Mouse (Mus musculus): Measurements from ENCODE around the gene Cacna1d.

DNA sequence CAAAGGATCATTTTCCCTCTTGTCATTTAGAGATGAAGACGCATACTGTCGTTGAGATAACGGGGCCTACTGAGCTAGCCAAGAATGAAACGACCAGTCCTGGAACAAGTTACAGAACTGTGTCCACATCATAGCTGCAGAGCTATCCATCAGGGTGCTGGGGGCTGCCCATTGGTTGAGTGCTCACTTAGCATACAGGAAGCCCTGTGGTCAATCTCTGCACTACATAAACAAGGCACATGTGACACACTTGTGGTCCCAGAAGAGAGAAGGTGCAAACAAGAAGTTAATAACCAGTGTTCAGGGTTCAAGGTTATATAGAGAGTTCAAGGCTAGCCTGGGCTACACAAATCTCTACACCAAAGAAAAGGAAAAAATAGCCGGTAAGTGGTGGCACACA, 40.2 kb upstream of the Cacna1d start:
- no peak for TF ChIP-seq CTCF (IDR thresholded peaks at IDR 0.05; ENCODE audit: low read depth)
- TF ChIP-seq EP300 (IDR thresholded peaks at IDR 0.05; ENCODE audit: low read depth), result no peak

Measured in heart, postnatal 0 days (tissue).